Mouse (Mus musculus): Measurements from ENCODE around the gene Krtap5-4. TPM values are rescaled to one million over a fixed set of nuclear protein-coding genes. Genes with fewer than 3 reads are reported as not detected.
A peak's percentile ranks its signal among the peaks of the same experiment; 100 is the strongest.
"Not testable (repeated sequence)": the region's sequence is repeated elsewhere in the genome, so short reads cannot be mapped to it uniquely, and the experiment has no call there.

The Krtap5-4 gene
- total RNA-seq, 2 experiments from 2014 or later: not detected

- no peak for DNase-seq (ENCODE audit: extremely low spot score in 1 of 2, low spot score in 1 of 2)
Observed at GRCm38 (mm10) chr7:142320906-142321305, 17.6 kb downstream of the Krtap5-4 start.

GRCm38 (mm10) chr7:142321637-142322306 is 18.4 kb downstream of the Krtap5-4 start:
- DNase-seq (ENCODE audit: extremely low spot score in 1 of 2, low spot score in 1 of 2): not testable (repeated sequence)

GRCm38 (mm10) chr7:142322641-142323040 is 19.3 kb downstream of the Krtap5-4 start:
- DNase-seq (ENCODE audit: extremely low spot score in 1 of 2, low spot score in 1 of 2): no peak

GRCm38 (mm10) chr7:142323396-142324117 is 20.2 kb downstream of the Krtap5-4 start:
- no peak for DNase-seq (ENCODE audit: extremely low spot score in 1 of 2, low spot score in 1 of 2)

- no peak for DNase-seq (ENCODE audit: extremely low spot score in 1 of 2, low spot score in 1 of 2)
Observed at GRCm38 (mm10) chr7:142326714-142327445, 23.5 kb downstream of the Krtap5-4 start.

- DNase-seq (ENCODE audit: extremely low spot score in 1 of 2, low spot score in 1 of 2): no peak
Observed at GRCm38 (mm10) chr7:142328507-142328906, 25.2 kb downstream of the Krtap5-4 start.

GRCm38 (mm10) chr7:142330271-142330724 is 26.9 kb downstream of the Krtap5-4 start:
- no peak for DNase-seq (ENCODE audit: extremely low spot score in 1 of 2, low spot score in 1 of 2)

- no peak for DNase-seq (ENCODE audit: extremely low spot score in 1 of 2, low spot score in 1 of 2)
Observed at GRCm38 (mm10) chr7:142331281-142331680, 27.9 kb downstream of the Krtap5-4 start.

- not testable (repeated sequence) for DNase-seq (ENCODE audit: extremely low spot score in 1 of 2, low spot score in 1 of 2)
Observed at GRCm38 (mm10) chr7:142332741-142333140, 29.4 kb downstream of the Krtap5-4 start.

- DNase-seq (ENCODE audit: extremely low spot score in 1 of 2, low spot score in 1 of 2): peak; percentile 87 to 99
Observed at GRCm38 (mm10) chr7:142334246-142334645, 30.9 kb downstream of the Krtap5-4 start.

- DNase-seq (ENCODE audit: extremely low spot score in 1 of 2, low spot score in 1 of 2): no peak
Observed at GRCm38 (mm10) chr7:142335151-142335550, 31.8 kb downstream of the Krtap5-4 start.

GRCm38 (mm10) chr7:142340269-142340970 is 37.1 kb downstream of the Krtap5-4 start:
- no peak for DNase-seq (ENCODE audit: extremely low spot score in 1 of 2, low spot score in 1 of 2)

- no peak for DNase-seq (ENCODE audit: extremely low spot score in 1 of 2, low spot score in 1 of 2)
Observed at GRCm38 (mm10) chr7:142341564-142342246, 38.4 kb downstream of the Krtap5-4 start.

- no peak for DNase-seq (ENCODE audit: extremely low spot score in 1 of 2, low spot score in 1 of 2)
Observed at GRCm38 (mm10) chr7:142342247-142342640, 38.9 kb downstream of the Krtap5-4 start.

- no peak for DNase-seq (ENCODE audit: extremely low spot score in 1 of 2, low spot score in 1 of 2)
Observed at GRCm38 (mm10) chr7:142347542-142347941, 44.2 kb downstream of the Krtap5-4 start.

- peak; percentile 23 to 31 for DNase-seq (ENCODE audit: extremely low spot score in 1 of 2, low spot score in 1 of 2)
Observed at GRCm38 (mm10) chr7:142349308-142349961, 46.1 kb downstream of the Krtap5-4 start.

GRCm38 (mm10) chr7:142351569-142351968 is 48.2 kb downstream of the Krtap5-4 start:
- DNase-seq (ENCODE audit: extremely low spot score in 1 of 2, low spot score in 1 of 2): no peak

- no peak for DNase-seq (ENCODE audit: extremely low spot score in 1 of 2, low spot score in 1 of 2)
Observed at GRCm38 (mm10) chr7:142353854-142354253, 50.5 kb downstream of the Krtap5-4 start.

Data from layer of hippocampus, postnatal 25 days (tissue).